Mouse (Mus musculus): ENCODE results near the gene Spred3. TPM values are rescaled to one million over a fixed set of nuclear protein-coding genes. Genes with fewer than 3 reads are reported as not detected.

Spred3 gene
- polyA plus RNA-seq, 1 experiment from 2014 or later, result 3.4 TPM

GRCm38 (mm10) chr7:29108992-29109955 lies 60.9 kb downstream of the Spred3 start:
- Histone ChIP-seq H3K4me1 (ENCODE audit: insufficient read depth, low read length) (peaks cover 7% of the 10 kb centered on the region), H3K27me3 (ENCODE audit: insufficient read depth, low read length) (no peaks in the 10 kb centered on the region), H3K4me2 (replicated peaks; ENCODE audit: low read depth, low read length) (peak overlapping the region; percentile 53), H3K9ac (replicated peaks; ENCODE audit: low read length) (peak overlapping the region; percentile 57), H3K27ac (ENCODE audit: low read length) (no peak overlapping the region), H3K36me3 (ENCODE audit: insufficient read depth, low read length) (no peaks in the 10 kb centered on the region), H3K4me3 (ENCODE audit: low read length) (peak overlapping the region; percentile 34), H3K9me3 (ENCODE audit: low read length) (no peaks in the 10 kb centered on the region)
- peak; percentile 73 for ATAC-seq (ENCODE audit: low FRiP score, low TSS enrichment)
- WGBS, result 25% methylated on average over 38 of the region's 38 CpGs

Other genes starting within 250 kb of the Spred3 start
- 360 and 374 TPM in 2 replicates for gene Actn4, start 208.1 kb downstream of the Spred3 start, polyA plus RNA-seq (2015; fragmentation: Nextera tagmentation; extraction: Ambion mirVana)
- gene Eif3k, start 188.5 kb downstream of the Spred3 start, polyA plus RNA-seq (2015; fragmentation: Nextera tagmentation; extraction: Ambion mirVana), result 406 and 407 TPM in 2 replicates
- 9.7 and 10.1 TPM in 2 replicates for gene Map4k1, start 188.4 kb downstream of the Spred3 start, polyA plus RNA-seq (2015; fragmentation: Nextera tagmentation; extraction: Ambion mirVana)
- 0.97 and 1.4 TPM in 2 replicates for gene Ryr1, start 45.2 kb downstream of the Spred3 start, polyA plus RNA-seq (2015; fragmentation: Nextera tagmentation; extraction: Ambion mirVana)
- 0.66 and 0.84 TPM in 2 replicates for gene Rasgrp4, start 35.6 kb downstream of the Spred3 start, polyA plus RNA-seq (2015; fragmentation: Nextera tagmentation; extraction: Ambion mirVana)
- gene Fam98c, start 14.2 kb downstream of the Spred3 start, polyA plus RNA-seq (2015; fragmentation: Nextera tagmentation; extraction: Ambion mirVana), result 20.0 and 20.4 TPM in 2 replicates
- gene Ggn, start 201 bp downstream of the Spred3 start, polyA plus RNA-seq (2015; fragmentation: Nextera tagmentation; extraction: Ambion mirVana), result 0.94 and 1.0 TPM in 2 replicates
- 270 and 282 TPM in 2 replicates for gene Psmd8, start 10.3 kb upstream of the Spred3 start, polyA plus RNA-seq (2015; fragmentation: Nextera tagmentation; extraction: Ambion mirVana)
- 0.63 and 1.2 TPM in 2 replicates for gene Catsperg1, start 43.6 kb upstream of the Spred3 start, polyA plus RNA-seq (2015; fragmentation: Nextera tagmentation; extraction: Ambion mirVana)
- 1.5 and 1.7 TPM in 2 replicates for gene Kcnk6, start 62.1 kb upstream of the Spred3 start, polyA plus RNA-seq (2015; fragmentation: Nextera tagmentation; extraction: Ambion mirVana)
- 134 and 143 TPM in 2 replicates for gene Yif1b, start 67.9 kb upstream of the Spred3 start, polyA plus RNA-seq (2015; fragmentation: Nextera tagmentation; extraction: Ambion mirVana)
- 7.5 and 8.5 TPM in 2 replicates for gene 2200002D01Rik, start 78.1 kb upstream of the Spred3 start, polyA plus RNA-seq (2015; fragmentation: Nextera tagmentation; extraction: Ambion mirVana)
- gene Spint2, start 111.5 kb upstream of the Spred3 start, polyA plus RNA-seq (2015; fragmentation: Nextera tagmentation; extraction: Ambion mirVana), result 270 and 295 TPM in 2 replicates
- 19.6 and 25.1 TPM in 2 replicates for gene Ppp1r14a, start 118.9 kb upstream of the Spred3 start, polyA plus RNA-seq (2015; fragmentation: Nextera tagmentation; extraction: Ambion mirVana)
- 3.0 and 3.5 TPM in 2 replicates for gene Dpf1, start 133.5 kb upstream of the Spred3 start, polyA plus RNA-seq (2015; fragmentation: Nextera tagmentation; extraction: Ambion mirVana)

Data from kidney, embryonic 16.5 days (tissue).